Mouse (Mus musculus): ENCODE data around the gene Sirt3.

GRCm38 (mm10) chr7:140828171-140828881, 53.8 kb downstream of the Sirt3 start:
- TF ChIP-seq CTCF (IDR thresholded peaks at IDR 0.05; ENCODE audit: low read depth, low read length) (peak; percentile 35; the same call in 1 of the 2 replicates), POLR2A (IDR thresholded peaks at IDR 0.05; ENCODE audit: extremely low read depth, insufficient read depth, low read length) (no peak)
